Mouse (Mus musculus): ENCODE data around the gene Kif16b.

GRCm38 (mm10) chr2:142610206-142610605 is 291.1 kb downstream of the Kif16b start:
- TF ChIP-seq ZNF384 (IDR thresholded peaks at IDR 0.05; ENCODE audit: low read depth, low read length) (no peak), CHD2 (IDR thresholded peaks at IDR 0.05; ENCODE audit: low read depth, low read length) (no peak), ZC3H11A (IDR thresholded peaks at IDR 0.05; ENCODE audit: borderline replicate concordance, low read depth, low read length) (no peak), HCFC1 (IDR thresholded peaks at IDR 0.05; ENCODE audit: borderline replicate concordance, insufficient read depth, low read length) (no peak)
